Mouse (Mus musculus): ENCODE results near the gene Rpl23. TPM values are rescaled to one million over a fixed set of nuclear protein-coding genes. Genes with fewer than 3 reads are reported as not detected.
A peak's percentile ranks its signal among the peaks of the same experiment; 100 is the strongest.
"Not testable (repeated sequence)": the region's sequence is repeated elsewhere in the genome, so short reads cannot be mapped to it uniquely, and the experiment has no call there.

The Rpl23 gene
- total RNA-seq, 2 experiments from 2014 or later: 379 to 436 TPM

- DNase-seq: peak; percentile 90
Measured at GRCm38 (mm10) chr11:97766154-97766881, 15.9 kb downstream of the Rpl23 start, which contains the start of gene Cwc25. TSS of gene Cwc25 (minus strand) at chr11:97766556.

- DNase-seq: no peak
Measured at GRCm38 (mm10) chr11:97761638-97762037, 20.6 kb downstream of the Rpl23 start.

GRCm38 (mm10) chr11:97758942-97759341 lies 23.3 kb downstream of the Rpl23 start:
- DNase-seq: no peak

- no peak for DNase-seq
Measured at GRCm38 (mm10) chr11:97758125-97758524, 24.1 kb downstream of the Rpl23 start.

- DNase-seq: no peak
Measured at GRCm38 (mm10) chr11:97753277-97753676, 29.0 kb downstream of the Rpl23 start.

- DNase-seq: no peak
Measured at GRCm38 (mm10) chr11:97748496-97748895, 33.7 kb downstream of the Rpl23 start.

GRCm38 (mm10) chr11:97747773-97748172 lies 34.5 kb downstream of the Rpl23 start:
- peak; percentile 35 for DNase-seq

GRCm38 (mm10) chr11:97745331-97745721 lies 36.9 kb downstream of the Rpl23 start:
- no peak for DNase-seq

- peak; percentile 98 for DNase-seq
Measured at GRCm38 (mm10) chr11:97744718-97745330, 37.4 kb downstream of the Rpl23 start.

- DNase-seq: no peak
Measured at GRCm38 (mm10) chr11:97744063-97744717, 38.0 kb downstream of the Rpl23 start, which contains the start of gene Pip4k2b. TSS of gene Pip4k2b (minus strand) at chr11:97744704.

- DNase-seq: no peak
Measured at GRCm38 (mm10) chr11:97743423-97743822, 38.8 kb downstream of the Rpl23 start.

GRCm38 (mm10) chr11:97742591-97742990 lies 39.6 kb downstream of the Rpl23 start:
- DNase-seq: no peak

GRCm38 (mm10) chr11:97742157-97742556 lies 40.1 kb downstream of the Rpl23 start:
- DNase-seq: no peak

GRCm38 (mm10) chr11:97740190-97740589 lies 42.0 kb downstream of the Rpl23 start:
- DNase-seq: no peak

- no peak for DNase-seq
Measured at GRCm38 (mm10) chr11:97739155-97739554, 43.1 kb downstream of the Rpl23 start.

- DNase-seq: no peak
Measured at GRCm38 (mm10) chr11:97738703-97739102, 43.5 kb downstream of the Rpl23 start.

GRCm38 (mm10) chr11:97737600-97737999 lies 44.6 kb downstream of the Rpl23 start:
- no peak for DNase-seq

- DNase-seq: no peak
Measured at GRCm38 (mm10) chr11:97736645-97737044, 45.6 kb downstream of the Rpl23 start.

- not testable (repeated sequence) for DNase-seq
Measured at GRCm38 (mm10) chr11:97734810-97735209, 47.4 kb downstream of the Rpl23 start.

- no peak for DNase-seq
Measured at GRCm38 (mm10) chr11:97733689-97734088, 48.5 kb downstream of the Rpl23 start.

- DNase-seq: no peak
Measured at GRCm38 (mm10) chr11:97728730-97729129, 53.5 kb downstream of the Rpl23 start.

- DNase-seq: no peak
Measured at GRCm38 (mm10) chr11:97728311-97728710, 53.9 kb downstream of the Rpl23 start.

Measured in gastrocnemius, postnatal 25 days (tissue).